Mouse (Mus musculus) R1 (cell line): ENCODE data around the gene St6galnac5.
A peak's percentile ranks its signal among the peaks of the same experiment; 100 is the strongest.

Experiments used
- DNase-seq: peaks from one replicate; pipeline ENCODE4 v3.0.0-alpha.2; 2018; ENCODE audit warnings: low read depth, low spot score

Gene St6galnac5

DNA sequence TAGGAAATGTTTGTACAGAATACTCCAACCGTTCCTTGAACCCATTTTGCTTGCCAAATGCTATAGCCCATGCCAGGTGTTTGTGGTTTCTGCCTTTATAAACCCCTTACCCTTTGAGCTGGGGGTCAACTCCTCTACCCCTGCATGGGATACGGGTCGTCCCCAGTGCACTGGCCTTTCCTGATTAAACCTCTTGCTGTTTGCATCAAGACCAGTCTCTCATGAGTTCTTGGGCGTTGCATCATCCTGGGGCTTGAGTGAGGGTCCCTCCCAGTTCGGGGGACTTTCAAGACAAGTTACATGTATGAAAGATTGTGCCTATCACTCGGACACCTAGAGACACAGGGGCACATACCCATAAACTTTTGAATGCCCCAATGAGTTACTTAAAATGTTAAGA, 67.7 kb downstream of the St6galnac5 start:
- no peak for DNase-seq

GRCm38 (mm10) chr3:152913625-152914024, 68.4 kb downstream of the St6galnac5 start:
- no peak for DNase-seq

DNA sequence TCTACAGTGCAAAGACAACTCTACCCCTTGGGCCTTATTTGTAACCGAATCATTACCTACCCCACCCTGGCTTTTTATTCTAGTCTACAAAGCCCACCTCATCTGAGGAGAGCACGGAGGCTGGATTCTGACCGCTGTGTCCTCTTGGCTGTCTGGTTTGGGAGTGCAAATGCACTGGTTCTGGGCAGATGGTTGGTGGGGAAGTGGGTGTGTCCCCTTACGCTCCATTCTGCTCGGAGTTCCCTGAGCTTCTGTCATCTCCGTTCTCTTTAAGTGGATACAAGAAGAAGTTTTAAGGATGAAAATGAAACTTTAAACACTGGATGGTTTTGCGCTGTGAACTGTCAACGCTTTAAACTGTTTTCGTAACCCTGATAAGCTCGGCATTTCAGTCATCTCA, 68.9 kb downstream of the St6galnac5 start:
- DNase-seq: no peak

GRCm38 (mm10) chr3:152912216-152913101, 69.6 kb downstream of the St6galnac5 start:
- peak; percentile 32 for DNase-seq

GRCm38 (mm10) chr3:152911578-152911977, 70.5 kb downstream of the St6galnac5 start:
- no peak for DNase-seq

GRCm38 (mm10) chr3:152907683-152908082, 74.4 kb downstream of the St6galnac5 start:
- no peak for DNase-seq

DNA sequence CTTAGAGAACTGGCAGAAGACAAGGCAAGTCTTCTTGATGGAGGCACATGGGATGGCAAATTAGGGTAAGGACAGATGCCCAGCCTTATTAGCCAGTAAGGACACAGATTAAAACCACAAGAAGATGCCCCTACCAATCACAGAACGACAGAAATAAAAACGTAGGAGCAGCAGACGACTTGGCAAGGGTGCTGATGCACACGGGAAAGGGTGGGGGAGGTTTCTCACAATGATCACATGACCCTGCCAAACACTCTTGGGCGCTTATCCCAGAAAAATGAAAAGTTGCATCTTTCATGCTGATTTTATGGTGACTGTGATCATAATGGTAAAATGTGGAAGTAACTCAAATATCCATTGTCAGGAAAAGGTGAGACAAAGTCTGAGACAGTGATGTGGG, 75.0 kb downstream of the St6galnac5 start:
- DNase-seq: no peak

DNA sequence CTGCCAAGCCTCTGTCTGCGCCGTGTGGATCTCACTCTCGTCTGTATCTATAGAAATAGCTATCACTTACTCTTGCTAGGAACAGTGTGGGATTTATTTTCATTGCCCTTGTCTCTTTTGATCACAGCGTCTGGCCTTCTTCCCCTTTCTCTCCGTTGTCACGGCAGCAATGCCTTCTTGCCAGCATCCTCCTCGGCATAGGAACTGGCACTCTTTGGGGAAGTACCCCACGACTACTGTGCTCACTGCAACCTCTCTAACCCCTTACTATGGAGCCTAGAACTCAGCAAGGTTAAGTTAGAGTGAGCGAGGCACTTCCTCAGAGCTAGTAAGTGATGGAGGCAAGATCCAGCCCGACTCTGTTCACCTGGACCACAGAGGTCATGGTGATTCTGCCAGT, 76.2 kb downstream of the St6galnac5 start:
- no peak for DNase-seq

DNA sequence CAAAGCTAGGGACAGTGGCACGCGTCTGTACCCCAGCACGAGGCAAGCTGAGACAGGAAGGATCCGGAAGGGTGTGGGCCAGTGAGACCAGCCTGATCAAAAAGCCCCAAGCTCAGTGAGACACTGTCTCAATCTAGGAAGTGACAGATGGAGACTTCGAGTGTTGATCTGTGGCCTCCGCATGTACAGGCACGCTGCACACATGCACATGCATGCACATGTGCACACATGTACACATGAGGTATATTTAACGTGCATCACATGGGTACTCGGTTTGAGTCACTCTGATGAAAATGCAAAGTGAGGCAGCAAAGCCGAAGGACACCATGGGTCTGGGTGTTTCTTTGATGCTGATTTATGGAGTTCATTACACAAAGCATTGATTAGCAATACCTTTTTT, 77.0 kb downstream of the St6galnac5 start:
- no peak for DNase-seq

GRCm38 (mm10) chr3:152898906-152899305, 83.1 kb downstream of the St6galnac5 start:
- DNase-seq: peak; percentile 12

DNA sequence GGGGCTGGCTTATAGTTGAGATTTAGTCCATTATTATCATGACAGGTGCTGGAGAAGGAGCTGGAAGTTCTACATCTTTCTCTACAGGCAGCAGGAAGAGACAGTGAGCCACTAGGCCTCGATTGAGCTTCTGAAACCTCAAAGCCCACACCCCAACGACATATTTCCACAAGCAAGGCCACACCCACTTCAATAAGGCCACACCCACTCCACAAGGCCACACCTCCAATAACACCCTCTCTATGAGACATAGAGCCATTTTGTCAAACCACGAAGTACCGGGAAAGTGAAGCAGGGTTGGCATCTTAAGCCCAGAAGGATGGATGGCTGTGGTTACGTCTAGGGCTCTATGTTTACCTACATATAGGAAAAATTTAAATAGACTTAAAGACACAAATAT, 84.8 kb downstream of the St6galnac5 start:
- no peak for DNase-seq

GRCm38 (mm10) chr3:152896111-152896510, 85.9 kb downstream of the St6galnac5 start:
- no peak for DNase-seq

DNA sequence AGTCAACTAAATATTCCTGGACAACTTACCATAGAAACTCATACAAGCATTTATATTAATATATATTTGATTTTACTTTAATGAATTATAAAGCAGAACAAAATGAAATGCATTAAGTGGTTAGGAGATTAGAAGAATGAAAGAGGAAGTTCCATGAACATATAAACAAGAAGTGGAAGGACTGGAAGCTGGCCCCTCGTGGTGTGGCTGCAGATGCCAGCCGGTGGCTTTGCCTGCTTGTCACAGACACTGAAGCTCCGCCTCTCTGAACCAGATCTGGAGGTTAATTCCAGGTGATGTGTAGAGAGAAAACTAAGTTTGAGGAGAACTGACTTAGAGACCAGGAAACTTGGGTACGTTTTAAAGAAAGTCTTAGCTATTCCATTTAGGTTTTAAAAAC, 87.1 kb downstream of the St6galnac5 start:
- no peak for DNase-seq

- DNase-seq: no peak
Measured at GRCm38 (mm10) chr3:152888116-152888515, 93.9 kb downstream of the St6galnac5 start.

- DNase-seq: no peak
Measured at GRCm38 (mm10) chr3:152886749-152887148, 95.3 kb downstream of the St6galnac5 start.

GRCm38 (mm10) chr3:152883556-152883955, 98.5 kb downstream of the St6galnac5 start:
- no peak for DNase-seq

- DNase-seq: no peak
Measured at GRCm38 (mm10) chr3:152881706-152882105, 100.3 kb downstream of the St6galnac5 start.

- DNase-seq: no peak
Measured at GRCm38 (mm10) chr3:152880121-152880835, 101.8 kb downstream of the St6galnac5 start.

GRCm38 (mm10) chr3:152875723-152876290, 106.2 kb downstream of the St6galnac5 start:
- DNase-seq: peak; percentile 18

- no peak for DNase-seq
Measured at GRCm38 (mm10) chr3:152874431-152875355, 107.4 kb downstream of the St6galnac5 start.

GRCm38 (mm10) chr3:152872596-152872995, 109.5 kb downstream of the St6galnac5 start:
- no peak for DNase-seq
